Comparison of ENCODE assay signal across 10 mouse cellular contexts in genomic region chr7:142525342-142526178, GRCm38 (mm10). TPM values are rescaled to one million over a fixed set of nuclear protein-coding genes. Genes with fewer than 3 reads are reported as not detected.
A peak's percentile ranks its signal among the peaks of the same experiment; 100 is the strongest.
DNase-seq lines count a peak whose midpoint lies in the region; ATAC-seq and TF ChIP-seq lines count a peak whose summit lies in the region.
"Had no signal": no experiment of that assay in that cellular context is flagged by ENCODE, and none has a peak within 500 bp of the region (broad histone marks: within the 10 kb centered on the region; RNA-seq: fewer than 3 reads in every experiment).

No protein-coding gene starts in this region.

- H3K9ac ChIP-seq in embryonic facial prominence, embryonic 15.5 days, result no peak overlapping the region
- no peak overlapping the region for H3K9ac ChIP-seq in hindbrain, embryonic 15.5 days

- ATAC-seq in embryonic facial prominence, embryonic 15.5 days (ENCODE audit: insufficient number of reproducible peaks, low FRiP score, low TSS enrichment, low read depth), result peak; percentile 61; the same call in 1 of the 2 replicates
- no peak for ATAC-seq in hindbrain, embryonic 15.5 days (ENCODE audit: low FRiP score, low read depth)

- 46% methylated on average over 13 of the region's 13 CpGs for WGBS in kidney, adult 2 months
- WGBS in embryonic facial prominence, embryonic 15.5 days, result 33% methylated on average over 13 of the region's 13 CpGs
- 29% methylated on average over 13 of the region's 13 CpGs for WGBS in hindbrain, embryonic 15.5 days

- H3K4me1 ChIP-seq in kidney, adult 2 months (ENCODE audit: control insufficient read depth, insufficient read depth, low read length), result no peaks in the 10 kb centered on the region
- peaks cover 49% of the 10 kb centered on the region for H3K4me1 ChIP-seq in embryonic facial prominence, embryonic 15.5 days
- no peaks in the 10 kb centered on the region for H3K4me1 ChIP-seq in hindbrain, embryonic 15.5 days (replicated peaks)

- no peak overlapping the region for H3K4me2 ChIP-seq in embryonic facial prominence, embryonic 15.5 days (replicated peaks)
- no peak overlapping the region for H3K4me2 ChIP-seq in hindbrain, embryonic 15.5 days

- H3K27me3 ChIP-seq in kidney, adult 2 months (replicated peaks; ENCODE audit: control insufficient read depth, insufficient read depth, low read length), result no peaks in the 10 kb centered on the region
- H3K27me3 ChIP-seq in embryonic facial prominence, embryonic 15.5 days, result no peaks in the 10 kb centered on the region
- no peaks in the 10 kb centered on the region for H3K27me3 ChIP-seq in hindbrain, embryonic 15.5 days

- H3K9me3 ChIP-seq in embryonic facial prominence, embryonic 15.5 days (replicated peaks), result no peaks in the 10 kb centered on the region
- H3K9me3 ChIP-seq in hindbrain, embryonic 15.5 days, result no peaks in the 10 kb centered on the region
- H3K9me3 ChIP-seq: G1E had no signal

- intact Hi-C loops in left cerebral cortex, postnatal 36 days (cut with DNase I), result no loop called here

- no peak for TF ChIP-seq POLR2A in kidney, adult 2 months (IDR thresholded peaks at IDR 0.05; ENCODE audit: low read depth, low read length)

- no peak overlapping the region for H3K4me3 ChIP-seq in kidney, adult 2 months (ENCODE audit: insufficient read depth, low read depth, low read length)
- H3K4me3 ChIP-seq in embryonic facial prominence, embryonic 15.5 days (replicated peaks), result no peak overlapping the region
- H3K4me3 ChIP-seq in hindbrain, embryonic 15.5 days, result no peak overlapping the region

- no peak for TF ChIP-seq CTCF in kidney, adult 2 months (conservative IDR thresholded peaks at IDR 0.05; ENCODE audit: insufficient read depth, insufficient read length, low read depth, low read length)

- no peak overlapping the region for H3K27ac ChIP-seq in kidney, adult 2 months (ENCODE audit: insufficient read depth, low read depth, low read length)
- peak overlapping the region; percentile 82 for H3K27ac ChIP-seq in embryonic facial prominence, embryonic 15.5 days (replicated peaks)
- H3K27ac ChIP-seq in hindbrain, embryonic 15.5 days (replicated peaks), result 0 out of 2 replicates have a peak overlapping the region, but pooled peaks have one; percentile 3

- peak; percentile 50 to 70 for DNase-seq in kidney, postnatal 4 days
- DNase-seq in kidney, adult 2 months, result no peak
- DNase-seq in neural tube, embryonic 10.5 days (ENCODE audit: extremely low spot score, low spot score), result peak; percentile 62
- no peak for DNase-seq in spleen, postnatal 14 days (ENCODE audit: low spot score in 2 of 2)
- DNase-seq in left cerebral cortex, postnatal 36 days (ENCODE audit: low spot score in 2 of 2), result no peak
- DNase-seq in cerebellum, adult 11 months, result no peak
- DNase-seq: cerebellum, adult 2 months had no signal

- no peaks in the 10 kb centered on the region for H3K36me3 ChIP-seq in kidney, adult 2 months (ENCODE audit: control insufficient read depth, insufficient read depth, low read length)
- H3K36me3 ChIP-seq in embryonic facial prominence, embryonic 15.5 days, result no peaks in the 10 kb centered on the region
- H3K36me3 ChIP-seq in hindbrain, embryonic 15.5 days, result no peaks in the 10 kb centered on the region
- H3K36me3 ChIP-seq: G1E had no signal

RNA-seq across cellular contexts. Expression of gene Mrpl23, which starts 6.9 kb away (rescaled TPM):
- polyA plus RNA-seq in kidney, adult 2 months (2012; rRNA removed), result 10.3 and 11.0 TPM in 2 replicates
- 28.5 and 32.7 TPM in 2 replicates for polyA plus RNA-seq in embryonic facial prominence, embryonic 15.5 days (2015; fragmentation: Nextera tagmentation; extraction: Ambion mirVana)
- polyA plus RNA-seq in hindbrain, embryonic 15.5 days (2015; fragmentation: Nextera tagmentation; extraction: Ambion mirVana), result 21.1 and 21.6 TPM in 2 replicates
- 1 to 10 TPM; 2.9 to 6.0 TPM for total RNA-seq in left cerebral cortex, postnatal 36 days (2021)

RNA-seq across cellular contexts. Expression of gene Tnnt3, which starts 26.9 kb away (rescaled TPM):
- 48.3 TPM in 1 of 2 replicates, not detected in the other for polyA plus RNA-seq in kidney, adult 2 months (2012; rRNA removed)
- 167 and 228 TPM in 2 replicates for polyA plus RNA-seq in embryonic facial prominence, embryonic 15.5 days (2015; fragmentation: Nextera tagmentation; extraction: Ambion mirVana)
- 3.3 and 3.6 TPM in 2 replicates for polyA plus RNA-seq in hindbrain, embryonic 15.5 days (2015; fragmentation: Nextera tagmentation; extraction: Ambion mirVana)
- total RNA-seq in left cerebral cortex, postnatal 36 days (2021), result not detected
- total RNA-seq: G1E had no signal
- polyA plus RNA-seq: G1E had no signal

Comparison
In these comparisons a context has a peak if more than half of its experiments do, and no peak if none do; other contexts are left out.
1. DNase-seq: peak in kidney, postnatal 4 days (2 of 2) and neural tube, embryonic 10.5 days (single experiment); none in kidney, adult 2 months (single experiment), spleen, postnatal 14 days (0 of 2), left cerebral cortex, postnatal 36 days (0 of 2) and cerebellum, adult 11 months (single experiment).